Mouse (Mus musculus) forebrain, embryonic 16.5 days (tissue): Measurements from ENCODE around the gene Tmem150a. TPM values are rescaled to one million over a fixed set of nuclear protein-coding genes. Genes with fewer than 3 reads are reported as not detected.

Experiments used
- ATAC-seq: fragments of 200-750 bp; cut with Nextera tagmentation; 2 replicates; pipeline ENCODE4 v1.8.0; 2017; ENCODE audit warnings: mild to moderate bottlenecking, moderate library complexity
- H3K27ac ChIP-seq: fragments of 300-500 bp; sonication (generic); 2 replicates; pipeline ENCODE4 v1.5.1; 2014; ENCODE audit warnings: low read length, control low read depth
- H3K27me3 ChIP-seq: fragments of 300-500 bp; sonication (generic); replicated peaks from 2 replicates; pipeline ENCODE4 v1.6.1; 2014; ENCODE audit warnings: low read length; ENCODE audit not compliant: control insufficient read depth, insufficient read depth
- H3K36me3 ChIP-seq: fragments of 300-500 bp; sonication (generic); 2 replicates; pipeline ENCODE4 v1.6.1; 2014; ENCODE audit not compliant: control insufficient read depth, insufficient read depth
- H3K4me1 ChIP-seq: fragments of 300-500 bp; sonication (generic); replicated peaks from 2 replicates; pipeline ENCODE4 v1.6.1; 2014; ENCODE audit warnings: low read length; ENCODE audit not compliant: control insufficient read depth, insufficient read depth
- H3K4me2 ChIP-seq: fragments of 300-500 bp; sonication (generic); 2 replicates; pipeline ENCODE4 v1.6.1; 2014; ENCODE audit warnings: mild to moderate bottlenecking, low read length, control low read depth
- H3K4me3 ChIP-seq: fragments of 300-500 bp; sonication (generic); replicated peaks from 2 replicates; pipeline ENCODE4 v1.5.1; 2014; ENCODE audit warnings: mild to moderate bottlenecking, low read length, control low read depth
- H3K9ac ChIP-seq: fragments of 300-500 bp; sonication (generic); replicated peaks from 2 replicates; pipeline ENCODE4 v1.6.1; 2014; ENCODE audit warnings: low read depth, low read length, control low read depth
- H3K9me3 ChIP-seq: fragments of 300-500 bp; sonication (generic); 2 replicates; pipeline ENCODE4 v1.6.1; 2016; ENCODE audit warnings: low read length; ENCODE audit not compliant: control insufficient read depth
- WGBS: fragments of 180-500 bp; shearing (Covaris S2); extraction: QIAGEN DNeasy Blood & Tissue Kit; methylation state at CpG from one replicate; pipeline ENCODE4 v1.1.7; 2014; 5-methylcytosine and 5-hydroxymethylcytosine counted together
- polyA plus RNA-seq: library from polyadenylated mRNA; unstranded; fragments of >200 nt; fragmentation: Nextera tagmentation; extraction: Ambion mirVana; gene quantifications from 2 replicates; pipeline ENCODE4 v1.2.1, GENCODE M21; 2015

Tmem150a gene
- polyA plus RNA-seq = 17.9 and 21.0 TPM in 2 replicates

- peaks cover 17% of the 10 kb centered on the region for H3K4me1 ChIP-seq
- H3K9ac ChIP-seq = peak within 1 kb of the TSS; percentile 82
- no peaks in the 10 kb centered on the region for H3K27me3 ChIP-seq
- H3K9me3 ChIP-seq = no peaks in the 10 kb centered on the region
- H3K36me3 ChIP-seq = peaks cover 11% of the 10 kb centered on the region; the same call in 1 of the 2 replicates
- under 1% methylated on average over 67 of the region's 71 CpGs for WGBS
- H3K27ac ChIP-seq = 0 out of 2 replicates have a peak within 1 kb of the TSS, but pooled peaks have one; percentile 15
- H3K4me3 ChIP-seq = peak within 1 kb of the TSS; percentile 68
- peak within 1 kb of the TSS; percentile 92 for H3K4me2 ChIP-seq
- ATAC-seq = peak; percentile 87
Measured at GRCm38 (mm10) chr6:72355066-72355911, at the start of gene Tmem150a. Tmem150a (plus strand) TSS chr6:72355447.

GRCm38 (mm10) chr6:72312198-72312597 lies 43.0 kb upstream of the Tmem150a start:
- Histone ChIP-seq H3K4me1 (no peaks in the 10 kb centered on the region), H3K9me3 (no peaks in the 10 kb centered on the region), H3K9ac (no peak overlapping the region), H3K27ac (no peak overlapping the region), H3K4me2 (no peak overlapping the region), H3K27me3 (no peaks in the 10 kb centered on the region), H3K4me3 (no peak overlapping the region), H3K36me3 (0 out of 2 replicates have a peak, but pooled peaks cover 3% of the 10 kb centered on the region)
- WGBS = 93% methylated on average over 3 of the region's 3 CpGs
- ATAC-seq = no peak

DNA sequence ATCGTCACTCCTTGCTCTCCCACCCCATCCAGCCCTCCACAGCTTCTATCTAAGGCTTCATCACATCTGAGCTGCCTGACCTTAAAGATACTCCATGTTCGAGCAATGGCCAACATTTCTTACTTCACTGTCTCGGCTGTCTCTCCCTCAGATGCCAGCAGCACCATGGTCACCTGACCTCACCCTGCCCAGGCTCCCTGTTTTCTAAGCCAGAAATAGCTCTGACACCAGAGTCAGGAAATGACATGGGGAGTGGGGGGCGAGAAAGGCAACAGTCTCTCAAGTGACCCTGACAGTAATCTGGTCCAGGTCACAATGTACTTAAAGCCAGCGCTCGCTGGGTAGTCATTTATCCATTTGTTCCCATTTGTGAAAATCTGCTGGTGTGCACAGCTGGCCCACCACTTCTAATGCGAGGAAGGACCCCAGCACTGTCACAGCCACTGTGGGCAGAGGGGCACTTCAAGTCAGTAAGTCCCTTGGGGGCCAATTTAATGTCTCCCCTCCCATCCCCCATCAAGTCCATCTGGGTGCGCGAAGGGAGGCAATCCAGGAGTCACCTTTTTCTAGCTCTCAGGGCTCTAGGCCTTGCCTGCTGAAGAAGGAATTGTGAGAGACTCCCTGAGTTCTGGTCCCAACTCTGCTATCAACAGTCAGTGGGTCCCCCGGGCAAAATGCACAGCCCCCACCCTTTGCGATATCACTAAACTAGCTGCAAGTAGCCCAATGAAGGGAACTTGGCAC lies 42.0 kb upstream of the Tmem150a start:
- no peaks in the 10 kb centered on the region for H3K4me1 ChIP-seq
- WGBS = 93% methylated on average over 11 of the region's 11 CpGs
- no peak overlapping the region for H3K9ac ChIP-seq
- H3K9me3 ChIP-seq = no peaks in the 10 kb centered on the region
- no peak overlapping the region for H3K27ac ChIP-seq
- ATAC-seq = no peak
- H3K36me3 ChIP-seq = peaks cover 11% of the 10 kb centered on the region
- no peak overlapping the region for H3K4me3 ChIP-seq
- H3K4me2 ChIP-seq = no peak overlapping the region
- no peaks in the 10 kb centered on the region for H3K27me3 ChIP-seq

DNA sequence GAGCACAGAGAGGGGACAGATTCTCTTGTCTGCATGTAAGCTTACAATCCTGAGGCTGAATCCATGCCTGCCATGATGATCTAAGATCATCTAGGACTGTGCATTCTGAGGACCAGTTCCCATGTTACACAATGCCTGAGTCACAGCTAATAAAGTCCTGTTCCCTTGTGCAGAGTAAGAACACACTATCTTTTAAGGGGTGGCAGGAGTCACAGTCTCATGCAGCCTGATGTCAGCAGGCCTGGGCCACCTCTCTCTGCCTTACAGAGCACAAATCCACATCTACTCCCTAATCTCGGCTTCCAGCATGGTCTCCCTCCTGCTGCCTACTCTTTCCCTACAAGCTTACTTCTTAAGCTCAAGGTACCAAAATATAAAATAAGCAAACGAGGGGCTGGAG lies 39.9 kb upstream of the Tmem150a start:
- peaks cover 21% of the 10 kb centered on the region for H3K36me3 ChIP-seq
- ATAC-seq = no peak
- no peak overlapping the region for H3K4me3 ChIP-seq
- H3K27ac ChIP-seq = no peak overlapping the region
- H3K9ac ChIP-seq = no peak overlapping the region
- no peak overlapping the region for H3K4me2 ChIP-seq
- no peaks in the 10 kb centered on the region for H3K27me3 ChIP-seq
- WGBS = 88% methylated on average over 2 of the region's 2 CpGs
- no peaks in the 10 kb centered on the region for H3K4me1 ChIP-seq
- no peaks in the 10 kb centered on the region for H3K9me3 ChIP-seq

DNA sequence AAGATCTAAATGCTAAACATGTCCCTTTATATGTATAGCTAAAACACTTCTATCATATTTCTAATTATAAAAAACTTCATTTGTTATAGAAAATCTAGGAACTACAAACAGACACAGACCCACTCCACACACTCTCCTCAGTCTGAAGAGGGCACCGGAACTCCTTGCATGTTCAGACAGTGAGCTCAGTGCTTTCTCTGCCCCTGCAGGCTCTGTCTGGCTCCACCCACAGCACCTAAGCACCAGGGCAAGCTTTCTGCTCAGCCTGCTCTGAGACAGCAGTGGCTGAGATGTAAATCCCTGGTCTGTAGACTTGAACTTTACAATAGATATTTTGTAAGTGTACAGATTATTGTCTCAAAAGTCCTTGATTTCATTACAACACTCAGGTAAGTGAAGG lies 39.2 kb upstream of the Tmem150a start:
- Histone ChIP-seq H3K9me3 (no peaks in the 10 kb centered on the region), H3K9ac (no peak overlapping the region), H3K4me3 (no peak overlapping the region), H3K27ac (no peak overlapping the region), H3K4me2 (no peak overlapping the region), H3K36me3 (peaks cover 28% of the 10 kb centered on the region), H3K4me1 (no peaks in the 10 kb centered on the region), H3K27me3 (no peaks in the 10 kb centered on the region)
- 92% methylated on average over 1 of the region's 1 CpGs for WGBS
- ATAC-seq = no peak

DNA sequence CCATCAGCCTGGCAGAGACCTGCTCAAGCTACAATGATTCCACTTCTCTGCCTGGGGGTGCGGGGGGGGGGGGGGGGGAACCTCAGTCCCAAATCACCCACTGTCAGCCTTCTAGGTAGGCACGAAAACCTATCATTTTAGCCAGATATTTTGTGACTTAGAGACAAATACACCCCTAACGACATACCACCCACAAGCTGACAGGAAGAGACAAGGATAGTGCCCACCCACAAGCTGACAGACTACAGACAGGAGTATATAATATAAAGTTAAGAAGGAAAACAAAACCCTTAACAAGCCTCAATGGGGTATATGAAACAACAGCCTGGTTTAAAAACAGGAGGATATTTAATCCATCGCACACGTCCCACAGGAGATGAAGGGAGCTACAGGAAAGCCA lies 36.8 kb upstream of the Tmem150a start:
- Histone ChIP-seq H3K4me3 (no peak overlapping the region), H3K4me2 (no peak overlapping the region), H3K9ac (no peak overlapping the region), H3K27me3 (no peaks in the 10 kb centered on the region), H3K27ac (no peak overlapping the region), H3K9me3 (no peaks in the 10 kb centered on the region), H3K4me1 (no peaks in the 10 kb centered on the region), H3K36me3 (peaks cover 46% of the 10 kb centered on the region)
- no peak for ATAC-seq
- 84% methylated on average over 5 of the region's 5 CpGs for WGBS

DNA sequence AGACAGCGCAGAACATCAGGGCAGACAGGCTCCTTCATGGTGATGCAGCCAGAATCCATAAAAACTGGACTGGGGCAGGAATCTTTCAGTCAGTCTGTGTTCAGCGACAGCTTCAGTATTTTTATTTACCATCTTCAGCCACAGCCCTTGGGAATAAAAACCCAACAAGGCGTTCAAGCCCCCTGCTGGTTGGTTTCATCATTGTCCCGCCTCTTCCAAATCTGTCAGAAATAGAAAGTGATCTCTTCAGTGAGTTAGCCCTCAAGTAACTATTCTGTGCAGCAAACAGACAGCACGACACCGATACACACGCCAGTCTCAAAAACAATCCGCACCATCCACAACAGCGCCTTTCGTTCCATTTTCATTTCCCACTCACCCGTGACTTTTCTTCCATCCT lies 36.2 kb upstream of the Tmem150a start:
- Histone ChIP-seq H3K4me3 (no peak overlapping the region), H3K27me3 (no peaks in the 10 kb centered on the region), H3K4me2 (no peak overlapping the region), H3K4me1 (no peaks in the 10 kb centered on the region), H3K36me3 (peaks cover 47% of the 10 kb centered on the region), H3K9ac (no peak overlapping the region), H3K9me3 (no peaks in the 10 kb centered on the region), H3K27ac (no peak overlapping the region)
- ATAC-seq = no peak
- 81% methylated on average over 11 of the region's 11 CpGs for WGBS

DNA sequence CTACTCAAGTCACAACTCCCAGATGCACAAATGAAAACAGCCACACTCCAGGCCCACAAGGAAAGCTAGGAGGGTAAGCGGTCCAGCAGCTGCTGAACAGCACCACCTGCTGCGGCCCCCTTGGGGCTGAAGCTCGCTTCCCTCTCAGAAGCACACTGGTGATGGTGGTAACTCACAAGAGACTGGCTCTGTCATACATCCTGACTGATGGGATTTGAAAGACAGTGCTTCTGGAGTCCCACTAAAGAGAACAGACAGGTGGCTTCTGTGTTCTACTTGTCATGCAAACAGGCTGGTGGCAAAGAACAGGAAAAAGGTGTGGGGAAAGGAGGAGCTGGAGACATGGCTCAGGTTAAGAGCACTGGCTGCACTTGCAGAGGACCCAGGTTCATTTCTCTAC lies 32.3 kb upstream of the Tmem150a start:
- no peak overlapping the region for H3K9ac ChIP-seq
- no peaks in the 10 kb centered on the region for H3K9me3 ChIP-seq
- H3K27ac ChIP-seq = no peak overlapping the region
- no peaks in the 10 kb centered on the region for H3K4me1 ChIP-seq
- 97% methylated on average over 3 of the region's 3 CpGs for WGBS
- H3K36me3 ChIP-seq = peaks cover 55% of the 10 kb centered on the region
- H3K4me3 ChIP-seq = no peak overlapping the region
- ATAC-seq = no peak
- no peak overlapping the region for H3K4me2 ChIP-seq
- H3K27me3 ChIP-seq = no peaks in the 10 kb centered on the region

DNA sequence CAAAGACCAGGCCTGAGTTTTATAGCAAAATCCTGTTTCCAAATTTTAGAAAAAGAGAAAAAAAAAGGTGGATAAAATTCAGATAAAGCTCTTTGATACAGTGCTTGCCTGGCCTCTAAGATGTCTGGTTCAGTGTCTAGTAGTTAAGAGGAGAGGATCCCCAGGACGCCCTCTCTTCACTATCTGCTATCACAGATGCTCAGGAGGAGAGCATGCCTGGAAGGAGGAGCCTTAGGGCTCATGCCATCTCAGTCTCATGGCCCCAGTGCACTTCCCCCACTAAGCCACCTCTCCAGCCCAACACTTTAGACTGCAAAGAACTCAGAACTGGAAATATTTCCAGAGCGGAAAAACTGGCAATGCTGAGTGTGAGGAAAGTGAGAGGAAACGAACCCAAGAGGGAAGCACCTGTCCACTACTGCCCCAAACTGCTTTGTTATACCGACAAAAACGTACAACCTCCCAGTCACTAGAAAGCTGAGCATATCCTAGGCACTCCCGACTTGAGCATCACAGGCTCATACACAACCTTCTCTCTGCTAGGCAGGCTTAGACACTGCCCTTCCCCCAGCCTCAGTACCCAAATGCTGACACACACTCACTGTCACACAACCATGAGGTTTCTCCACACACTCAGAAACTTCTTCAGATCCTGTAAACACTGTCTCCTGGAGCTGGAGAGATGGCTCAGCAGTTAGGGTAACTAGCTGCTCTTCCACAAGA lies 31.3 kb upstream of the Tmem150a start:
- no peaks in the 10 kb centered on the region for H3K27me3 ChIP-seq
- H3K36me3 ChIP-seq = peaks cover 61% of the 10 kb centered on the region
- no peak overlapping the region for H3K4me2 ChIP-seq
- no peak overlapping the region for H3K9ac ChIP-seq
- H3K9me3 ChIP-seq = no peaks in the 10 kb centered on the region
- H3K27ac ChIP-seq = no peak overlapping the region
- H3K4me1 ChIP-seq = no peaks in the 10 kb centered on the region
- ATAC-seq = no peak
- WGBS = 86% methylated on average over 6 of the region's 6 CpGs
- no peak overlapping the region for H3K4me3 ChIP-seq
